Mouse (Mus musculus): ENCODE results near the gene Spred2. TPM values are rescaled to one million over a fixed set of nuclear protein-coding genes. Genes with fewer than 3 reads are reported as not detected.

The Spred2 gene
- polyA plus RNA-seq, 1 experiment from 2014 or later, result 8.5 TPM

DNA sequence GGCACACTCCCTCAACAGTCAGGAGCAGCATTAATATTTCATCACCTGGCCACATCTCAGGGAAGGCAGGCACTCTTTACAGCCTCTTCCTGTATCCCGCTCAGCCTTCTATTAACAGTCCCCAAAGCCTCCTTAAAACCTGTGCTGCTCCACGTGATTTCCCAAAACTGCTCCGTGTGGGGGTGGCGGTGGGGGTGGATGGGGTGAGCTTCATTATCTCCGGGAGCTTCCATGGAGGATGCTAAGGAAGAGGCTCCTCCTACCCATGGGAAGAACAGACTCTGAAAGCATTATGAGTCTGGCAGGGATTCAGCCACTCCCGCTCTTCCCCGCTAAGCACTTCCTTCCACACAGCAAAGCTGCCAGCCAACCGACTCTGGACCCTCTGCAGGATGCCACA, 114.5 kb downstream of the Spred2 start:
- Histone ChIP-seq H3K4me2 (replicated peaks) (no peak overlapping the region; the same call in 1 of the 2 replicates), H3K27ac (replicated peaks) (no peak overlapping the region)

DNA sequence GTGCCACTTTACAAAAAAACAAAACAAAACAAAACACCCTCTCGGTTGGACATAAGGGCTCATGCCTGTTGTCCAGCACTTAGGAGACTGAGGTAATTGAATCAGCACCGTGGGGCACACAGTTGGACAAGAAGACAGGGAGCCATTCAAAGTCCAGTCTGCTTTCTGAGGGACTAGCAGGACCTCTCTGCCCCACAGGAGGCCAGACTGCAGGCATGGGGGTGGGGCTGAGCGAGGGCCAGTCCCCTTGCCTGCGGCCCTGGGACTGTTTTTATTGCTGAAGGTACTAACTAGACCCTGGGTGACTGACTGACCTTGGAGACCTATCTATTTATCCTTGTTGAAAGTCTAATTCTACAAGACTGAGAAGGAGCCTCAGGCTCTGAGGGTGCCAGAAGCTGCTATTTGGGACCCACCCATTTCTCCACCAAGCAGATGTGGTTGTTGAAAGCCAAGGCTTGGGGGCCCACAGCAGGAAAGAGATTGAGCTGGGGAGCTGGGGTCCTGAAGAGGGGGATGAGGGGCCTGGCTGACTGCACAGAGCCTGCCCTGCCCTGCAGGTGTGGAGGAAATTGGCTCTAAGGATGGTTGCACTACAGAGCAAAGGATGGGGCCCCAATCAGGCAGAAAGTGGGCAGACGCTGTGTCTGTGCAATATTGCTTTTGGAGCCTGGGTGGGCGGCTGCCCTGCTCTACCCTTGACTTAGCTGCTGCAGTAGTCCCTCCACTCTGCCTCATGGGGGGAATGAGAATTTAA, 117.2 kb downstream of the Spred2 start:
- no peaks in the 10 kb centered on the region for H3K27me3 ChIP-seq
- WGBS, result 21% methylated on average over 6 of the region's 6 CpGs
- H3K9me3 ChIP-seq (replicated peaks), result no peaks in the 10 kb centered on the region
- no peak overlapping the region for H3K4me3 ChIP-seq (replicated peaks)
- H3K27ac ChIP-seq (replicated peaks), result peak overlapping the region; percentile 48
- ATAC-seq (ENCODE audit: insufficient number of reproducible peaks, low FRiP score, low TSS enrichment, low read depth), result no peak
- no peak overlapping the region for H3K4me2 ChIP-seq (replicated peaks)
- no peaks in the 10 kb centered on the region for H3K36me3 ChIP-seq
- H3K4me1 ChIP-seq, result peaks cover 29% of the 10 kb centered on the region
- H3K9ac ChIP-seq, result no peak overlapping the region

More for the DNA sequence above, 114.5 kb downstream of the Spred2 start:
- no peak overlapping the region for H3K9ac ChIP-seq
- H3K9me3 ChIP-seq (replicated peaks), result no peaks in the 10 kb centered on the region
- H3K4me1 ChIP-seq, result peaks cover 33% of the 10 kb centered on the region
- H3K27me3 ChIP-seq, result no peaks in the 10 kb centered on the region
- no peak overlapping the region for H3K4me3 ChIP-seq (replicated peaks)
- 0 out of 2 replicates have a peak, but pooled peaks have one; percentile 27 for ATAC-seq (ENCODE audit: insufficient number of reproducible peaks, low FRiP score, low TSS enrichment, low read depth)
- no peaks in the 10 kb centered on the region for H3K36me3 ChIP-seq
- WGBS, result 17% methylated on average over 8 of the region's 8 CpGs

DNA sequence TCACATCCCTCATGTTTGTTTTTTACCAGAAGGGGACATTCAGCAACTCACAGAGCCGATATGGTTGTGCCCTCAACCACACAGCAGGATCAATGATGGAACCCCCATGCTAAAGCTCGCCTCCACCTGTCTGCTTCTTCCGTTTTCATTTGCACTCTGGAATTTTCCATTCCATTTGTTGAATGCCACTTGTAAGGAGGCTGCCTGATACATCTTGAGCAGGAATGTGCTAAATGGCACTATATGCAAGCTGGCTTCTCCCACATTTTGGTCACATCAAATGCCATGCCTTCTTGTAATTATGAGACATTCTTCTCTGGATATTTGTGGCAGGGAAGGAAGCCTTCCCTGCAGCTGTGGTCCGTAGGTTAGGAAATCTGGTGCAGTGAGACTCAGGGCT, 117.9 kb downstream of the Spred2 start:
- no peak overlapping the region for H3K9ac ChIP-seq
- H3K9me3 ChIP-seq (replicated peaks), result no peaks in the 10 kb centered on the region
- no peaks in the 10 kb centered on the region for H3K36me3 ChIP-seq
- H3K27ac ChIP-seq (replicated peaks), result peak overlapping the region; percentile 48
- ATAC-seq (ENCODE audit: insufficient number of reproducible peaks, low FRiP score, low TSS enrichment, low read depth), result no peak
- 31% methylated on average over 4 of the region's 4 CpGs for WGBS
- no peaks in the 10 kb centered on the region for H3K27me3 ChIP-seq
- peaks cover 29% of the 10 kb centered on the region for H3K4me1 ChIP-seq
- no peak overlapping the region for H3K4me3 ChIP-seq (replicated peaks)
- H3K4me2 ChIP-seq (replicated peaks), result no peak overlapping the region

DNA sequence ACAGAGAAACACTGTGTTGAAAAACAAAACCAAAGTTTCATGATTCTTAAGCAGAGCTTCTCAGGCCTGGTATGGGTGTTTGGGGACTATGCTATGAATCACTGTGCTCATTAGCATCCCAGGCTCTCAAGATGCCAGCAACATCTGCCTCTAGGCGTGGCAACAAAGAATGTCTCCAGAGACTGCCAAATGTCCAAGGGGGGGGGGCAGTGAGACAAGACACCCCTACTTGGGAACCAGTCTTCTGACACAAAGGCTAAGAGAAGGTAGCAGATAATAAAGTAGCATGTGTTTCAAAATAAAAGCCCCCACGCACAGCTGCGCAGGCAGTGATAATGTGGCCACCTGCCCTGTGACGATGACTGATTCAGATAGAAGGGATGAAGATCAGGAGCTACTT, 119.1 kb downstream of the Spred2 start:
- Histone ChIP-seq H3K27ac (replicated peaks) (no peak overlapping the region; the same call in 1 of the 2 replicates), H3K4me3 (replicated peaks) (no peak overlapping the region), H3K9me3 (replicated peaks) (no peaks in the 10 kb centered on the region), H3K4me2 (replicated peaks) (no peak overlapping the region), H3K27me3 (no peaks in the 10 kb centered on the region), H3K4me1 (peaks cover 29% of the 10 kb centered on the region), H3K9ac (no peak overlapping the region), H3K36me3 (no peaks in the 10 kb centered on the region)
- no peak for ATAC-seq (ENCODE audit: insufficient number of reproducible peaks, low FRiP score, low TSS enrichment, low read depth)
- WGBS, result 71% methylated on average over 4 of the region's 4 CpGs

DNA sequence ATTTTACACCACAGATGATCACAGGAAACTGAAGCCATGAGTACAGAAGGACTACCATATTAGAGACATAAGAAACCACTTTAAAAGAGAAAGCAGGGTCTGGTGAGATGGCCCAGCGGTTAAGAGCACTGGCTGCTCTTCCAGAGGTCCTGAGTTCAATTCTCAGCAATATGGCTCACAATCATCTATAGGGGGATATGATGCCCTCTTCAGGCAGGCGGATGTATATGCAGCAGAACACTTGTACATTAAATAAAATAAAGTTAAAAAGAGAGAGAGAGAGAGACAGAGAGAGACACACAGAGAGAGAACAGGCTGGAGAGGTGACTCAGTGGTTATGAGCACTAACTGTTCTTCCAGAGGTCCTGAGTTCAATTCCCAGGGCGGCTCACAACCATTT, 121.4 kb downstream of the Spred2 start:
- Histone ChIP-seq H3K36me3 (no peaks in the 10 kb centered on the region), H3K27me3 (no peaks in the 10 kb centered on the region)
- 61% methylated on average over 3 of the region's 3 CpGs for WGBS

DNA sequence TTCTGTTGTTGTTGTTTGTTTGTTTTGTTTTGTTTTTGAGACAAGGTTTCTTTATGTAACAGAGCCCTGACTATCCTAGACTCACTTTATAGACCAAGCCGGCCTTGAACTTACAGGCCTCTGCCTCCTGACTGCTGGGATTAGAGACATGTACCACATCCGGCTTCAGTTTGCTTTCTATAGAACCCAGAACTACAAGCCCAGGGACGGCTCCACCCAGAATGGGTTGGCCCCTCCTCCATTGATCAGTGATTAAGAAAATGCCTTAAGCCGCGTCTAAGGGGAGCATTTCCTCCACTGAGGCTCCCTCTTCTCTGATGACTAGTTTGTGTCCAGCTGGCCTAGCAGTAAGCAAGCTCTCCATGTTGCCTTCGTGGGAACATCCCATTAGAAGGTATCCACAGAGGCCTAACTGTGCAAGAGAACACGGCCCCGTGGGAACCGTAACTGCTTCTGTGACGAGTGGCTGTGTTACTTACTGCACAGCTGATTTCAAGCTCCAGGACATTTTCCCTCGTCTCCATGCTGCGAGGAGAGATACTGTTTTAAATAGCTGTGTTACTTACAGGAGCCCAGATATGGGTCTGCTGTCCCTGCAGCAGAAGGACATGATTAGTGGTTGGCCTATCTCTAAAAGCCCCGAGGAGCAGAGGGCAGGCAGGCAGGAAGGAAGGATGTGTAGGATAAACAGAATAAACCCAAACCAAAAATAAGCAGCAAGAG, 128.8 kb downstream of the Spred2 start:
- 54% methylated on average over 13 of the region's 13 CpGs for WGBS
- Histone ChIP-seq H3K27me3 (no peaks in the 10 kb centered on the region), H3K9ac (no peak overlapping the region), H3K36me3 (peaks cover 10% of the 10 kb centered on the region; the same call in 1 of the 2 replicates), H3K4me1 (peaks cover 7% of the 10 kb centered on the region; the same call in 1 of the 2 replicates), H3K27ac (replicated peaks) (peak overlapping the region; percentile 44; the same call in 1 of the 2 replicates), H3K4me3 (replicated peaks) (no peak overlapping the region), H3K4me2 (replicated peaks) (no peak overlapping the region), H3K9me3 (replicated peaks) (no peaks in the 10 kb centered on the region)
- no peak for ATAC-seq (ENCODE audit: insufficient number of reproducible peaks, low FRiP score, low TSS enrichment, low read depth)

More for the DNA sequence above, 121.4 kb downstream of the Spred2 start:
- no peaks in the 10 kb centered on the region for H3K9me3 ChIP-seq (replicated peaks)
- H3K4me3 ChIP-seq (replicated peaks), result no peak overlapping the region
- no peak overlapping the region for H3K9ac ChIP-seq
- no peak overlapping the region for H3K4me2 ChIP-seq (replicated peaks)
- H3K4me1 ChIP-seq, result peaks cover 22% of the 10 kb centered on the region
- ATAC-seq (ENCODE audit: insufficient number of reproducible peaks, low FRiP score, low TSS enrichment, low read depth), result no peak
- H3K27ac ChIP-seq (replicated peaks), result no peak overlapping the region

DNA sequence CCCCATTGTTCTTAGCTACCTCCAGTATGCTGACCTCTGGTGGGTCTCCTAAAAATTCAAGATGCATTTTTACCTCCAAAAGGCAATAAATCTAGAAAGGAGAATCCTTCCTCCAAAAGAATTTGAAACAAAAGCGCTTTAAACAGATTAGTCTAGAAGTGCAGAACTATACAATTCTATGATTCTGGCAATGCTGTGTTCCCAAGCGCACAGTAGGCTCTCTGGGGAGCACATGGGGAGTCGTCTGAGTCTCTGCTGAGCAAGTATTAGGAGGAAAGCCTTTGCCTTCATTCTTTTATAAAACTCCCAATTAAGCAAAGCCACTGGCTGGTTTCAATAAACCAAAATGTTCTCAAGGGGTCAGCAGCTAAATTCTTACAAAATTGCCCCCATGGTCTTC, 129.8 kb downstream of the Spred2 start:
- peaks cover 15% of the 10 kb centered on the region; the same call in 1 of the 2 replicates for H3K36me3 ChIP-seq
- H3K9me3 ChIP-seq (replicated peaks), result no peaks in the 10 kb centered on the region
- H3K4me3 ChIP-seq (replicated peaks), result no peak overlapping the region
- peaks cover 7% of the 10 kb centered on the region; the same call in 1 of the 2 replicates for H3K4me1 ChIP-seq
- no peak overlapping the region for H3K9ac ChIP-seq
- no peak overlapping the region for H3K4me2 ChIP-seq (replicated peaks)
- H3K27me3 ChIP-seq, result no peaks in the 10 kb centered on the region
- WGBS, result 60% methylated on average over 3 of the region's 3 CpGs
- ATAC-seq (ENCODE audit: insufficient number of reproducible peaks, low FRiP score, low TSS enrichment, low read depth), result no peak
- H3K27ac ChIP-seq (replicated peaks), result no peak overlapping the region; the same call in 1 of the 2 replicates

DNA sequence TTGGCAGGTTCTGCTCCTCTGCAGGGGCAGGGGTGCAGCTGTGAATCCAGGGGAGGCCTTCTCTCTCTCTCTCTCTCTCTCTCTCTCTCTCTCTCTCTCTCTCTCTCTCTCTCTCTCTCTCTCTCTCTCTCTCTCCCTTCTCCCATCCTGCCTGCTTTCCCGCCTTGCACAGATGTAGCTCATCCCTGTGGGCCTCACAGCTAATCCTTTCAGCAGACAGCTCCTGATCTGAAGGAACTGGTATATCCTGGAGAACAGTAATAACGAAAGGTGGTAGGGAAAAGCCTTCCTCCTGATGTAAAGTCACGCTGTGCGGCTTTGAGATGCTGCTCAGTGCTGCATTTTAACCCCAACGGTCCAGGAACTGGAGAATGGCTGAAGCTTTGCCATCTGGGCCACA, 130.4 kb downstream of the Spred2 start:
- H3K4me2 ChIP-seq (replicated peaks), result no peak overlapping the region
- no peak for ATAC-seq (ENCODE audit: insufficient number of reproducible peaks, low FRiP score, low TSS enrichment, low read depth)
- H3K36me3 ChIP-seq, result peaks cover 19% of the 10 kb centered on the region; the same call in 1 of the 2 replicates
- H3K9ac ChIP-seq, result no peak overlapping the region
- H3K9me3 ChIP-seq (replicated peaks), result no peaks in the 10 kb centered on the region
- no peaks in the 10 kb centered on the region for H3K27me3 ChIP-seq
- no peak overlapping the region for H3K4me3 ChIP-seq (replicated peaks)
- WGBS, result 19% methylated on average over 5 of the region's 5 CpGs
- no peak overlapping the region for H3K27ac ChIP-seq (replicated peaks)
- peaks cover 7% of the 10 kb centered on the region; the same call in 1 of the 2 replicates for H3K4me1 ChIP-seq

DNA sequence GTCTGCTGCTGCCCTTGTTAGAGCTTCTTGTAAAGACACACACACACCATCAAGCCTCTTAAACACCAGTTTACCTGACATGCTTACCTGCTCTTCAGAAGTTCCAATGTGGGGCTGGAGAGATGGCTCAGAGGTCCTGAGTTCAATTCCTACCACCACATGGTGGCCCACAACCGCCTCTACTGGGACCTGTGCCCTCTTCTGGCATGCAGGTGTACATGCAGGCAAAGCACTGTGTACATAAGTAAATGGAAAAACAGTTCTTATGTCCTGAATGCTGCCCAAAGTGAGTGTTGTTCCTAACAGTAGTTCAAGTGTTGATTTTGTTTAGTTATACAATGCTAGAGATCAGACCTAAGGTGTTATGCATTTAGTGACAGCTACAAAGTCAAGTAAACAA, 132.0 kb downstream of the Spred2 start:
- Histone ChIP-seq H3K27me3 (no peaks in the 10 kb centered on the region), H3K9me3 (replicated peaks) (no peaks in the 10 kb centered on the region), H3K36me3 (peaks cover 31% of the 10 kb centered on the region), H3K9ac (no peak overlapping the region), H3K4me1 (peaks cover 7% of the 10 kb centered on the region; the same call in 1 of the 2 replicates), H3K27ac (replicated peaks) (no peak overlapping the region), H3K4me3 (replicated peaks) (no peak overlapping the region), H3K4me2 (replicated peaks) (no peak overlapping the region)
- WGBS, result 81% methylated on average over 1 of the region's 1 CpGs
- ATAC-seq (ENCODE audit: insufficient number of reproducible peaks, low FRiP score, low TSS enrichment, low read depth), result no peak

DNA sequence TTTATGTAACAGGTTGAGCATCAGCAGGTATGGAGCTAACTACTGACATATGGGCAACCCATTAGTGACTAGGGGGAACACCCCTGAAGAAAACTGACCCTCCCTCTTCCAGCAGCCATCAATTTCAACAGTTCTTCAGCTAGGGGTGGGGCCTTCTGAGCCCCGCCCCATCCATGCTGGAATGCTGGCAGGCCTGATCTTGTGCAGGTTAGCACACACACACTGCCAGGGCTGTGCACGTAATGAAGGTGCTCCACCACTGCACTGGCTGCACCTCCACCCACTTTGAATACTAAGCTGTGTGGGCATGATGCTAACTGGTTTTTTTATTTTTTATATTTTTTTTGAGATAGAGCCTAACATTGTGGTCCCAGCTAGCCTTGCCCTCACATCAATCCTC, 133.3 kb downstream of the Spred2 start:
- Histone ChIP-seq H3K4me2 (replicated peaks) (no peak overlapping the region), H3K4me1 (peaks cover 7% of the 10 kb centered on the region; the same call in 1 of the 2 replicates), H3K9ac (no peak overlapping the region), H3K9me3 (replicated peaks) (no peaks in the 10 kb centered on the region), H3K4me3 (replicated peaks) (no peak overlapping the region), H3K27me3 (no peaks in the 10 kb centered on the region), H3K27ac (replicated peaks) (no peak overlapping the region), H3K36me3 (peaks cover 36% of the 10 kb centered on the region)
- 66% methylated on average over 2 of the region's 2 CpGs for WGBS
- 0 out of 2 replicates have a peak, but pooled peaks have one; percentile 39 for ATAC-seq (ENCODE audit: insufficient number of reproducible peaks, low FRiP score, low TSS enrichment, low read depth)

DNA sequence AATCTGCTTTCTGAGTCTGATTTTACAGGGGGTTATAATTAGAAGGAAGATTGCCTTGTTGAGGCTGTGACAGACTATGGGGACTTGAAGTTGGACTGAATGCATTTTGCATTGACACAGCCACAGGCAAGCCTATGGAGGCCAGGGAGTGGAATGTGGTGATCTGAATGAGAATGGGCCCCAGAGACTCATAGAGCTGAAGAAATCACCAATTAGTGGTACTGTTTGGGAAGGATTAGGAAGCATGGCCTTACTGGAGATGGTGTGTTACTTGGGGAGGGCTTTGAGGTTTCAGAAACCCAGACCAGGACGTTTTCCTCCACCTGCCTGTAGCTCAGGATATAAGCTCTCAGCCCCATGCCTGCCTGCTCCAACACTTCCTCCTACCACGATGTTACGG, 135.6 kb downstream of the Spred2 start:
- no peak overlapping the region for H3K9ac ChIP-seq
- H3K9me3 ChIP-seq (replicated peaks), result no peaks in the 10 kb centered on the region
- 83% methylated on average over 3 of the region's 3 CpGs for WGBS
- no peaks in the 10 kb centered on the region for H3K27me3 ChIP-seq
- H3K27ac ChIP-seq (replicated peaks), result no peak overlapping the region
- no peak overlapping the region for H3K4me3 ChIP-seq (replicated peaks)
- no peaks in the 10 kb centered on the region for H3K4me1 ChIP-seq
- H3K4me2 ChIP-seq (replicated peaks), result no peak overlapping the region
- ATAC-seq (ENCODE audit: insufficient number of reproducible peaks, low FRiP score, low TSS enrichment, low read depth), result no peak
- H3K36me3 ChIP-seq, result peaks cover 44% of the 10 kb centered on the region
